Mouse (Mus musculus) liver, embryonic 15.5 days (tissue): Measurements from ENCODE around the gene Tcstv1. TPM values are rescaled to one million over a fixed set of nuclear protein-coding genes. Genes with fewer than 3 reads are reported as not detected.
"Not testable (repeated sequence)": the region's sequence is repeated elsewhere in the genome, so short reads cannot be mapped to it uniquely, and the experiment has no call there.

Experiments used
- ATAC-seq: fragments of 200-750 bp; cut with Nextera tagmentation; 2 replicates; pipeline ENCODE4 v1.8.0; 2017; ENCODE audit warnings: moderate number of reproducible peaks, mild to moderate bottlenecking, moderate library complexity; ENCODE audit not compliant: insufficient read depth
- H3K27ac ChIP-seq: fragments of 300-500 bp; sonication (generic); replicated peaks from 2 replicates; pipeline ENCODE4 v1.5.1; 2015; ENCODE audit warnings: mild to moderate bottlenecking, inconsistent platforms
- H3K27me3 ChIP-seq: fragments of 300-500 bp; sonication (generic); 2 replicates; pipeline ENCODE4 v1.6.1; 2015; ENCODE audit warnings: mild to moderate bottlenecking, inconsistent platforms
- H3K36me3 ChIP-seq: fragments of 300-500 bp; sonication (generic); replicated peaks from 2 replicates; pipeline ENCODE4 v1.6.1; 2015; ENCODE audit warnings: moderate library complexity, mild to moderate bottlenecking, inconsistent platforms
- H3K4me1 ChIP-seq: fragments of 300-500 bp; sonication (generic); replicated peaks from 2 replicates; pipeline ENCODE4 v1.6.1; 2015; ENCODE audit warnings: inconsistent platforms
- H3K4me2 ChIP-seq: fragments of 300-500 bp; sonication (generic); 2 replicates; pipeline ENCODE4 v1.6.1; 2015; ENCODE audit warnings: moderate library complexity, mild to moderate bottlenecking, inconsistent platforms
- H3K4me3 ChIP-seq: fragments of 300-500 bp; sonication (generic); replicated peaks from 2 replicates; pipeline ENCODE4 v1.5.1; 2015; ENCODE audit warnings: mild to moderate bottlenecking, inconsistent platforms
- H3K9ac ChIP-seq: fragments of 300-500 bp; sonication (generic); 2 replicates; pipeline ENCODE4 v1.6.1; 2015; ENCODE audit warnings: moderate library complexity, mild to moderate bottlenecking, inconsistent platforms
- H3K9me3 ChIP-seq: fragments of 300-500 bp; sonication (generic); replicated peaks from 2 replicates; pipeline ENCODE4 v1.6.1; 2016; ENCODE audit warnings: inconsistent platforms
- WGBS: fragments of 180-500 bp; shearing (Covaris S2); methylation state at CpG from one replicate; pipeline ENCODE4 v1.1.7; 2015; ENCODE audit warnings: mixed read lengths; ENCODE audit not compliant: insufficient replicate concordance; 5-methylcytosine and 5-hydroxymethylcytosine counted together
- polyA plus RNA-seq: library from polyadenylated mRNA; unstranded; fragments of >200 nt; fragmentation: Nextera tagmentation; extraction: Ambion mirVana; gene quantifications from 2 replicates; pipeline ENCODE4 v1.2.1, GENCODE M21; 2015

Tcstv1 gene
- not detected in 2 replicates for polyA plus RNA-seq

DNA sequence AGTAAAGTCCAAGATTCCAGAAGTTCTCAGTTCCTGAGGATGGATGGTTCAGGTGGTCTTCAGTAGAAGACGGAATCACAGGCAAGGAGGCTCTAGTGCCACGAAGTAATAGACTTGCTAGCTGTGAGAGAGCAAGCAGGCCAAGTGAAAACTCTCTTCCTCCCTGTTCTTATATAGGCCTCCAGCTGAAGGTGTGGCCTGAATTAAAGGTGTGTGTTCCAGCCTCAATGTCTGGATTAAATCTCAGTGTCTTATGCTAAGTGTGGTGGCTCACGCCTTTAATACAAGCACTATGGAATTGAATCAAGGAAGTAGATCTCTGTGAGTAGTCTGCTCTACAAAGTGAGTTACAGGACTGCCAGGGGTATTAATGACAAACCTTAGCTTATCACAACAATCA, at the start of gene Tcstv1:
TSS of gene Tcstv1 (minus strand) at position 101 of the 400 bp plus-strand sequence.
- H3K4me3 ChIP-seq, H3K9me3 ChIP-seq, H3K4me1 ChIP-seq, H3K4me2 ChIP-seq, H3K27ac ChIP-seq, ATAC-seq, H3K9ac ChIP-seq, H3K36me3 ChIP-seq, H3K27me3 ChIP-seq: not testable (repeated sequence)
- 57% methylated on average over 3 of the region's 3 CpGs for WGBS

- no CpG with 5 or more reads among the region's 5 CpGs for WGBS
- H3K4me1 ChIP-seq, H3K9me3 ChIP-seq, H3K27me3 ChIP-seq, H3K4me2 ChIP-seq, H3K36me3 ChIP-seq, ATAC-seq, H3K4me3 ChIP-seq, H3K9ac ChIP-seq, H3K27ac ChIP-seq: not testable (repeated sequence)
These were observed 34.6 kb upstream of the Tcstv1 start, which contains the start of gene Gm21761 for GRCm38 (mm10) chr13:119929172-119929571. Gene Gm21761, minus strand, starts transcription at chr13:119929272.

DNA sequence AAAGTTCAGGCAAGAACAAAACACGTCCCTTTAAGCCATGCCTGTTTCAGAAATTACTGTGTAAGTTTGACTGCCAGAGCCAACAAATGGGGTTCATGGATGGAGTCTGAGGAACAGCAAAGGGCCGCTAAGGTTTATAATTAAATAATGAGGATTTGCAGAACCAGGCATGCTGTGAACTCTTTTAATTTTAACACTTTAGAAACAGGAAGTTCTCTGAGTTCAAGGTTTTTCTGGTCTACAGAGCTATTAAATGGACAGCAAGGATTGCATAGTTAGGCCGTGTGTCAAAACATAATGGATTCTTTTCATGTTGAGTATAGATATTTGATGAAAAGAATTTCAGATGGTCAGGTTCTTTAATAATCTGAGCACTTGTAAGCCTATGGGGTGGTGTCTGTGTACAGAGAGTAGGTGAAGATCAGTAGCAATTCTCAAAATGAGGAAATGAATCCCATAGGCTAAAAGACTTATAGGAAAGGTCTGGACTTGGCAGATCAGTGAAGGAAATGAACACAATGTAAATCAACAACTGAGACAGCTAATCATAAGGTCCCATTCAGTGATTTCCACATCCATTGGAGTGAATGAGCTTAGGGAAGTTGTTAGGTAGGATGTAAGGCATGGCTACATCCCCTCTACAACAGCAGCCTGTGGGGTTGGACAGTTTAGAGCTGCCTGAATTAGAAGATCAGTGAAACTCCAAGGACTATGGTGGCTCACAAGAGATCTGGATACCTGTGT, 30.2 kb upstream of the Tcstv1 start:
- not testable (repeated sequence) for H3K4me2 ChIP-seq, H3K27ac ChIP-seq, H3K9ac ChIP-seq, H3K4me1 ChIP-seq, H3K4me3 ChIP-seq, H3K27me3 ChIP-seq, H3K36me3 ChIP-seq, H3K9me3 ChIP-seq, ATAC-seq
- 48% methylated on average over 3 of the region's 3 CpGs for WGBS

DNA sequence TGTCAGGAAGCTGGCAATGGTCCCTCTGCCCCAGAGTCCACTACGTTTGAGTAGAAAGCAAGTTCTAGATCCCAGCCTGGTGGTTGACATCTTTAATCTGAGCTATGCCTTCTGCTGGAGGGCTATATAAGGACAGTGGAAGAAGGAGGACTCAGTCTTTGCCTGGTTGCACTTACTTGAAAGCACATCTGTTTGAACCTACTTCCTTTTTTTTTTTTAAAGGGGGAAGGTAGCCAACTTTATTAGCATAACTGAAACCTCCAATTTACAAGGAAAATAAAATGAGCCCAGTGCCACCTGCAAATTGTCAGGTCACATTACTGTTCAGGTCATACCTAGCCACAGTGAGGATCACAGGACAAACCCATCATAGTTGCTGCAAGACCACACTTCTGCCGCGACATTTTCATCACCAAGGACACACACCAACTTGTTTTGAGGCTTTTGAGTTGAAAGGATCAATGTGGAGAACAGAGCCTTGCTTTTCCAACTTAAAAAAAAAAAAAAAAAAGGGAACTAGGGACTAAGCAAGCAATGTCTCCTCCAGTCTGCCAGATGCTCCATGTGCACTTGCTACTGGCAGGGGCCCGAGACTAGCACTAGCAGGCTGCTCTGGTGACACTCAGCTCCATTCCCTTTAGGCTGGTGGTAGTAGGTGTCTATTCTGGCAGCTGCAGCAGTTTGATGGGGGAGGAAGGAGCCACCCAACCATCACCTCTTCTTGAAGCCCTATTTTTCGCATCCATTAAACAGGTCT, 22.6 kb upstream of the Tcstv1 start:
- not testable (repeated sequence) for ATAC-seq, H3K9me3 ChIP-seq
- 34% methylated on average over 4 of the region's 5 CpGs for WGBS

GRCm38 (mm10) chr13:119916449-119916848, 21.9 kb upstream of the Tcstv1 start:
- WGBS: 37% methylated on average over 2 of the region's 2 CpGs
- not testable (repeated sequence) for H3K9ac ChIP-seq

More for the DNA sequence above, 22.6 kb upstream of the Tcstv1 start:
- not testable (repeated sequence) for H3K9ac ChIP-seq, H3K27me3 ChIP-seq, H3K4me2 ChIP-seq, H3K4me3 ChIP-seq, H3K36me3 ChIP-seq, H3K27ac ChIP-seq, H3K4me1 ChIP-seq

DNA sequence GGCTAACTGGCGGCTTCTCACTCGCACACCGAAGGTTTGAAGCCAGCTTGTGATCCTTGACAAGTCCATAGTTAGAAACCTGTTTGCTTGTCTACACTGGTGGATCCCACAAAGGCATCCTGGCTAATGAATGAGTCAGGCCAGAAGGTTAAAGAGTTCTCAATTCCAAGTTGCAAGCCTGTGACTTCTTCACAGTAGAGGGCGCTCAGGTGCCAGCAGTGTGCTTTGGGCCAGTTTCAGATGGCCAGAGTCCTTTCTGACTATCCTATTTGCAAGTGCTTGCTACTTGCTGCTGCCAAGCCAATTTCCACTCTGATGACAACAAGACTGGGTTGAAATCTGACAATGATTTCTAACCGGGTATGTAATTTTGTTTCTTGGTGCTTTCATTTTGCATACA, 4.0 kb upstream of the Tcstv1 start:
- not testable (repeated sequence) for H3K9me3 ChIP-seq, H3K27me3 ChIP-seq, ATAC-seq, H3K4me3 ChIP-seq, H3K4me2 ChIP-seq, H3K36me3 ChIP-seq, H3K9ac ChIP-seq, H3K27ac ChIP-seq, H3K4me1 ChIP-seq
- 37% methylated on average over 5 of the region's 5 CpGs for WGBS

More at GRCm38 (mm10) chr13:119916449-119916848, 21.9 kb upstream of the Tcstv1 start:
- H3K4me2 ChIP-seq, H3K27ac ChIP-seq, H3K4me1 ChIP-seq, H3K9me3 ChIP-seq, H3K36me3 ChIP-seq, ATAC-seq, H3K4me3 ChIP-seq, H3K27me3 ChIP-seq: not testable (repeated sequence)

DNA sequence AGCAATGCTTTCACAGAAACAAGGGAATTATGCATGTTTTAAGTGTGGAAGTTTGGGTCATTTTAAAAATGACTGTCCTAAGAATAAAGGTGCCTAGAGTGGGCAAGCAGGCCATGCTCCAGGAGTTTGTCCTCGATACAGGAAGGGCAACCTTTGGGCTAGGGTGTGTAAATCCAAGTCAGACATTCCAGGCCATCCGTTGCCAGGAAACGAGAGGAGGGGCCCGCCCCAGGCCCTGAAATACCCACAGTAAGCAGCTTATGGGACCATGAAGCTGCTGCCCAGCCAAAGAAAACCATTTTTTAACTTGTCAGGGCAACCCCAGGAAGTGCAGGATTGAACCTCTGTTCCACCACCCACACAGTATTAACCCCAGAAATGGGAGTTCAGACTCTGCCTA, 7.7 kb downstream of the Tcstv1 start:
- not testable (repeated sequence) for H3K27ac ChIP-seq, H3K4me1 ChIP-seq, H3K36me3 ChIP-seq, H3K27me3 ChIP-seq, H3K9me3 ChIP-seq, H3K9ac ChIP-seq, H3K4me2 ChIP-seq, H3K4me3 ChIP-seq, ATAC-seq
- 31% methylated on average over 4 of the region's 4 CpGs for WGBS

- H3K4me3 ChIP-seq: not testable (repeated sequence)
These were observed 30.1 kb downstream of the Tcstv1 start for GRCm38 (mm10) chr13:119864395-119864999.

GRCm38 (mm10) chr13:119862399-119862798, 32.2 kb downstream of the Tcstv1 start:
- not testable (repeated sequence) for H3K9me3 ChIP-seq, H3K9ac ChIP-seq, ATAC-seq, H3K4me1 ChIP-seq, H3K4me3 ChIP-seq, H3K4me2 ChIP-seq, H3K27ac ChIP-seq, H3K36me3 ChIP-seq, H3K27me3 ChIP-seq
- no CpG with 5 or more reads among the region's 6 CpGs for WGBS

More at GRCm38 (mm10) chr13:119864395-119864999, 30.1 kb downstream of the Tcstv1 start:
- WGBS: 38% methylated on average over 6 of the region's 7 CpGs
- ATAC-seq, H3K9ac ChIP-seq, H3K9me3 ChIP-seq, H3K27ac ChIP-seq, H3K4me1 ChIP-seq, H3K4me2 ChIP-seq, H3K27me3 ChIP-seq, H3K36me3 ChIP-seq: not testable (repeated sequence)
